Mouse (Mus musculus) limb, embryonic 13.5 days (tissue): ENCODE results near the gene Fut11. TPM values are rescaled to one million over a fixed set of nuclear protein-coding genes. Genes with fewer than 3 reads are reported as not detected.

Source experiments
- ATAC-seq: fragments of 200-750 bp; cut with Nextera tagmentation; 2 replicates; pipeline ENCODE4 v1.8.0; 2017; ENCODE audit warnings: low read depth, moderate number of reproducible peaks, moderate TSS enrichment; ENCODE audit not compliant: low FRiP score
- H3K27ac ChIP-seq: fragments of 300-500 bp; sonication (generic); 2 replicates; pipeline ENCODE4 v1.5.1; 2015; ENCODE audit warnings: inconsistent platforms, mild to moderate bottlenecking, moderate library complexity
- H3K27me3 ChIP-seq: fragments of 300-500 bp; sonication (generic); 2 replicates; pipeline ENCODE4 v1.6.1; 2015; ENCODE audit warnings: mild to moderate bottlenecking, inconsistent platforms
- H3K36me3 ChIP-seq: fragments of 300-500 bp; sonication (generic); 2 replicates; pipeline ENCODE4 v1.6.1; 2015; ENCODE audit warnings: inconsistent platforms, mild to moderate bottlenecking, moderate library complexity
- H3K4me1 ChIP-seq: fragments of 300-500 bp; sonication (generic); 2 replicates; pipeline ENCODE4 v1.6.1; 2015; ENCODE audit warnings: inconsistent platforms
- H3K4me2 ChIP-seq: fragments of 300-500 bp; sonication (generic); replicated peaks from 2 replicates; pipeline ENCODE4 v1.6.1; 2015; ENCODE audit warnings: inconsistent platforms, mild to moderate bottlenecking, moderate library complexity
- H3K4me3 ChIP-seq: fragments of 300-500 bp; sonication (generic); 2 replicates; pipeline ENCODE4 v1.5.1; 2015; ENCODE audit warnings: moderate library complexity, mild to moderate bottlenecking, inconsistent platforms
- H3K9ac ChIP-seq: fragments of 300-500 bp; sonication (generic); 2 replicates; pipeline ENCODE4 v1.6.1; 2015; ENCODE audit warnings: mild to moderate bottlenecking, inconsistent platforms
- H3K9me3 ChIP-seq: fragments of 300-500 bp; sonication (generic); 2 replicates; pipeline ENCODE4 v1.6.1; 2016; ENCODE audit warnings: inconsistent platforms
- WGBS: fragments of 180-500 bp; shearing (Covaris S2); methylation state at CpG from one replicate; pipeline ENCODE4 v1.1.7; 2015; 5-methylcytosine and 5-hydroxymethylcytosine counted together
- polyA plus RNA-seq: library from polyadenylated mRNA; unstranded; fragments of >200 nt; fragmentation: Nextera tagmentation; extraction: Ambion mirVana; gene quantifications from 2 replicates; pipeline ENCODE4 v1.2.1, GENCODE M21; 2015

Fut11 gene
- polyA plus RNA-seq: 27.4 and 28.5 TPM in 2 replicates

- Histone ChIP-seq H3K9me3 (no peaks in the 10 kb centered on the region), H3K4me1 (peaks cover 47% of the 10 kb centered on the region), H3K4me2 (peak within 1 kb of the TSS; percentile 80), H3K27ac (peak within 1 kb of the TSS; percentile 96), H3K9ac (peak within 1 kb of the TSS; percentile 84), H3K27me3 (no peaks in the 10 kb centered on the region), H3K36me3 (peaks cover 59% of the 10 kb centered on the region), H3K4me3 (peak within 1 kb of the TSS; percentile 82)
- peak; percentile 94 for ATAC-seq
- WGBS: under 1% methylated on average over 111 of the region's 111 CpGs
These were observed at the start of gene Fut11 for GRCm38 (mm10) chr14:20694884-20695760. Gene Fut11 (plus strand): TSS chr14:20694968.

DNA sequence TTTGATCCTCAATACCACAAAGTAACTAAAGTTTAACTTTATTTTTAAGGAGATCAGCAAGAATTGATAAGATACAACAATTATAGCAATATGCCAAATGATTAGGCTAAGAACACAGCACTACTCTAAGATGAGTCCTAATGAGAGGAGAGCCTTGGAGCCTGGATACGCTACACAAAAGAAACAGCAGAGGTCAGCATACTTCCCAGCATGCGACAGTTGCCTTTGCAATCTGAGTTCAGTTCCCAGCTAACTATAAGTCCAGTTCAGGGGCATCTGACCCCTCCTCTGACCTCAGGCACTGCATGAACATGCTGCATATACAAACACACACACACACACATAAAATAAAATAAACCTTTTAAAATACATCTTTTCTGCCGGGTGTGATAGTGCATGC lies 49.2 kb upstream of the Fut11 start:
- Histone ChIP-seq H3K36me3 (no peaks in the 10 kb centered on the region), H3K4me2 (no peak overlapping the region), H3K27ac (no peak overlapping the region), H3K9ac (no peak overlapping the region), H3K4me1 (peaks cover 5% of the 10 kb centered on the region), H3K4me3 (no peak overlapping the region), H3K9me3 (no peaks in the 10 kb centered on the region), H3K27me3 (no peaks in the 10 kb centered on the region)
- no peak for ATAC-seq
- WGBS: 42% methylated on average over 3 of the region's 3 CpGs

- H3K36me3 ChIP-seq: no peaks in the 10 kb centered on the region
- H3K27me3 ChIP-seq: no peaks in the 10 kb centered on the region
- H3K4me1 ChIP-seq: peaks cover 5% of the 10 kb centered on the region
- H3K4me3 ChIP-seq: no peak overlapping the region
- H3K4me2 ChIP-seq: no peak overlapping the region
- no peak overlapping the region for H3K9ac ChIP-seq
- no peak overlapping the region for H3K27ac ChIP-seq
- ATAC-seq: no peak
- no peaks in the 10 kb centered on the region for H3K9me3 ChIP-seq
These were observed 48.4 kb upstream of the Fut11 start for GRCm38 (mm10) chr14:20646381-20646780.

GRCm38 (mm10) chr14:20651000-20651399 lies 43.8 kb upstream of the Fut11 start:
- no peak overlapping the region for H3K4me3 ChIP-seq
- H3K4me2 ChIP-seq: no peak overlapping the region
- H3K9me3 ChIP-seq: no peaks in the 10 kb centered on the region
- no peak overlapping the region for H3K27ac ChIP-seq
- H3K4me1 ChIP-seq: no peaks in the 10 kb centered on the region
- no peak for ATAC-seq
- H3K9ac ChIP-seq: no peak overlapping the region
- H3K27me3 ChIP-seq: no peaks in the 10 kb centered on the region
- WGBS: 83% methylated on average over 2 of the region's 2 CpGs
- no peaks in the 10 kb centered on the region for H3K36me3 ChIP-seq

DNA sequence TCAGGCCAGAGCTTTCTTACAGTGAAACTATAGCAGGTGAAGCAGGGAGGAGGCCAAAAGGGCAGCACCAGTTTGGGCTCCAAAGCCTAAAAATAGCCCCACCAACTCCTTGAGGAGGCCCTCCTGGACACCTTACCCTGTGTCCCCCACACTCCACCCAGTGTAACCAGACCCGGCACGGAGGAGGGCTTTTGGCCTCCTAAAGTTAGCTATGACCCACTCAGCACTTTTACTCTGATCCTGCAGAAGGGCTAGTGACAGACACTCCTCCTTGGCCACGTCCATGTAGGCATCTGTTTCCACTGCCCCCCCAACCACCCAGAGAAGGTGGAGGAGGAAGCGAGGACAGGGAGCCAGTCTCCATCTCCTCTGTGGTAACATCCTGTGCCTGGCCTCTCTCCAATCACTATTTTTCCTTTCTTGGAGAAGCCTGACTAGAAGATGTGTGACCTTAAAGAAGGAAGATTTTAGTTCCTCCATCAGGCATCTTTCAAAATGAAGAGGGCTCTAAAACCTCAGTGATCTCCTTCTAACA lies 43.0 kb upstream of the Fut11 start:
- no peak overlapping the region for H3K4me3 ChIP-seq
- no peaks in the 10 kb centered on the region for H3K27me3 ChIP-seq
- ATAC-seq: no peak
- no peaks in the 10 kb centered on the region for H3K4me1 ChIP-seq
- H3K36me3 ChIP-seq: no peaks in the 10 kb centered on the region
- no peak overlapping the region for H3K4me2 ChIP-seq
- no peak overlapping the region for H3K9ac ChIP-seq
- no peak overlapping the region for H3K27ac ChIP-seq
- H3K9me3 ChIP-seq: no peaks in the 10 kb centered on the region
- WGBS: 59% methylated on average over 4 of the region's 4 CpGs

DNA sequence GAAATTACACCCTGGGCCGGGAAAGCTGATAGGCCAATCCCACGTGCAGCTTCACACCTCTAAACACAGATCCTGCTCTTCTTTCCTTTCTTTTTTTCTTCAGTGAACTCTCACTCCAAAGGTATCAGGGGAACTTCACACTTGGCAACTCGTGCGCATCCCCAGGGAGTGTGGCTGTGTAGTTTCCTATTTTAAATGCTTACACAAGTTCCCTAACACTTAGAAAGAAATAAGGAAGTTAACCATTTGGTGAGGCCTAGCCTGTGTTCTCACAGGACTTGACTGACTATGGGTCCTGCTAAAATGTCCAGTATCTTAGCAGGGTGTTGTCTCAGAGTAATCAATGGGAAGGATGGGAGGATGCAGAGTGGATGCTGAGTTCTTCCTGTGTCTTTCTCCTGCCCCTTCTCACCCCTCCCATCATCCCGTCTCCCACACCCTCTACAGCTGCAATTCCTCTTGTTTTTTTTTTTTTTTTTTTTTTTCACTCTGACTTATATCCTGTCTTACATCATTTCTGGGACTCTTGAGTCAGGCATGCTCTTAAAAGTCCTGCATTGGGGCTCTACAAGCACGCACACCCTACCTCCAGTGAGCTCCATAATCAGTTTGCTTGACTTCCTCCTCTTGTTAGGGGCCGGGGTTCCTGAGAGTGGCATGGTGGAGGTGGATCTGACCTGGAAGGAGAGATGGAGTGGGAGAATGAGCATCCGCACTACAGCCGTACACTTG lies 39.9 kb upstream of the Fut11 start:
- Histone ChIP-seq H3K9me3 (no peaks in the 10 kb centered on the region), H3K36me3 (no peaks in the 10 kb centered on the region), H3K9ac (no peak overlapping the region), H3K4me1 (no peaks in the 10 kb centered on the region), H3K4me2 (no peak overlapping the region), H3K27ac (no peak overlapping the region), H3K27me3 (no peaks in the 10 kb centered on the region), H3K4me3 (no peak overlapping the region)
- ATAC-seq: no peak
- 71% methylated on average over 9 of the region's 9 CpGs for WGBS

DNA sequence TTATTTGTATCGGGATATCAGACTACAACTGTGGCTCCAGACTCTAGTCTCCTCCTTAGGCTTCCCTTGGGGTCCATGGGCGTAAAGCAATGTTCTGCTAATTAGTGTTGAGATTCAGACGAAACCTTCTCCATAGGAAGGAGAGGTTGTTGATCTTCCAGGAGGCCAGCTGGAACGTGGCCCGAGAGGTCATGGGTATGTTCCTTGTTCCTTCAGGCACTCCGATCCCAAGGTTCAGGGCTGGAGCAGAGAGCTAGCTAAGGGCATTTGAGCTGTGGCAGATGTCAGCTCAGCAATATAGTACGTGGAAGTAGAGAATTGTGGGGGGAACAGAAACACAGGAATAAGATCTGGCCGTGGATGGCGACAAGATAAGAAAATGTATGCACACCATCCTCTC lies 39.0 kb upstream of the Fut11 start:
- Histone ChIP-seq H3K9ac (no peak overlapping the region), H3K4me2 (no peak overlapping the region), H3K9me3 (no peaks in the 10 kb centered on the region), H3K27ac (no peak overlapping the region), H3K4me3 (no peak overlapping the region), H3K36me3 (no peaks in the 10 kb centered on the region), H3K4me1 (peaks cover 6% of the 10 kb centered on the region), H3K27me3 (no peaks in the 10 kb centered on the region)
- WGBS: 71% methylated on average over 9 of the region's 9 CpGs
- ATAC-seq: no peak

DNA sequence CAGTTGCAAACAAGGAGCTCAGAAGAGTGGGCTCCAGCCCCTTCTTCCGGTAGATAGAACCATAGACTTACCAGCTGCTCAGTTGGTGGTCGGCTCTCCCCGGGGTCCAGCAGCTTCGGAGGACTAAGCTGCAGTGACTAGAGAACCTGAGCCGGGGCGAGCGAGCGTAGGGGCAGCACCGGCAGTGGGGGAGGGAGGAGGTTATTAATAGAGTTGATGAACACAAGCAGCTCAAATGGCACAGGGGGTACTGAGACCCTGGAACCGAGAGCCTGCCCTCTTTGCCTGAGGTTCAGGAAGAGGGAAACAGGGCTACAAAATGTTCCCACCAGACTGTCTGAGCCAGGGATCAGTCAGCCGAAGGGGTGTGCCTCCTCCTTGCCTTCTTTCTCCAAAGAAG lies 38.4 kb upstream of the Fut11 start, which contains the start of gene Myoz1:
Gene Myoz1 (minus strand): TSS at position 180 of the 400 bp plus-strand sequence.
- H3K4me2 ChIP-seq: no peak within 1 kb of the TSS
- H3K4me3 ChIP-seq: no peak within 1 kb of the TSS
- no peaks in the 10 kb centered on the region for H3K9me3 ChIP-seq
- no peak within 1 kb of the TSS for H3K27ac ChIP-seq
- WGBS: 38% methylated on average over 11 of the region's 11 CpGs
- no peak for ATAC-seq
- H3K9ac ChIP-seq: no peak within 1 kb of the TSS
- no peaks in the 10 kb centered on the region for H3K36me3 ChIP-seq
- H3K4me1 ChIP-seq: peaks cover 6% of the 10 kb centered on the region
- H3K27me3 ChIP-seq: no peaks in the 10 kb centered on the region

DNA sequence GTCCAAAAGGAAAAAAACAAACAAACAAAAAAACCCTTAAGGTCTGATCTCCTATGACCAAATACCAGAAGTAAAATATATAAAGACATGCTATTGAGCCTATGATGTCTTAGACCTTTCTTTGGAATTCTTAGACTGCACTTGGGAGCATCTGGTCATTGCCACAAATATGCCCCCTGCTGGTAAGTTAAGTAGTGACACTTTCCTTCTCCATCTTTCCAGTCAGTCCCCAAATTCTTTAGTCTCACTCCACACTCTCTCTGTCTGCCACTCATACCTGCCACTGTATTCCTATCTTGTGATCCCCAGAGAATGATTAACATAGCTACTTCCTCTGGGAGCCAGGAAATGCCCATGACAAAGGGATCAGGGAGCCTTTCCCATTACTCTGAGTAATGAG lies 36.4 kb upstream of the Fut11 start:
- H3K9ac ChIP-seq: no peak overlapping the region

GRCm38 (mm10) chr14:20658902-20659301 lies 35.9 kb upstream of the Fut11 start:
- ATAC-seq: no peak
- Histone ChIP-seq H3K9ac (no peak overlapping the region), H3K4me2 (no peak overlapping the region), H3K4me1 (peaks cover 30% of the 10 kb centered on the region), H3K27me3 (no peaks in the 10 kb centered on the region), H3K27ac (no peak overlapping the region), H3K36me3 (no peaks in the 10 kb centered on the region), H3K4me3 (no peak overlapping the region), H3K9me3 (no peaks in the 10 kb centered on the region)
- WGBS: 81% methylated on average over 6 of the region's 6 CpGs

More for the DNA sequence above, 36.4 kb upstream of the Fut11 start:
- no peak for ATAC-seq
- H3K27me3 ChIP-seq: no peaks in the 10 kb centered on the region
- H3K9me3 ChIP-seq: no peaks in the 10 kb centered on the region
- no peaks in the 10 kb centered on the region for H3K36me3 ChIP-seq
- no peak overlapping the region for H3K4me3 ChIP-seq
- H3K4me2 ChIP-seq: no peak overlapping the region
- no peak overlapping the region for H3K27ac ChIP-seq
- H3K4me1 ChIP-seq: peaks cover 25% of the 10 kb centered on the region

DNA sequence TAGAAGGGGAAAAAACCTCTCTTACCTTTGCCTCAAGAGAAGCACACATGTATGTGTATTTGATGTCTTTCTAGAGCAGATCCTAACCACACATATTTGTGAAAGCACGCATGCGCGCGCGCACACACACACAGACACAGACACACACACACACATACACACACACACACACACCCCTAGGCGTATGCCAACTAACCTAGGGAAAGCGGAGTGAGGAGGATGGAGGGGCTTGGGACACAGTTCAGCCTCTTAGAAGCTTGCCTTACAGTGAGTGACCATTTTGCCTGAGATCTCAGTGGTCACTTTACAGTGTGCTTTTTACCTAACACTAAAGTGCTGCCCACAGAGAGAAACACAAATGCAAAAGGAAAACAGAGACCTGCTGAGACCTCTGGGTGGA lies 35.1 kb upstream of the Fut11 start:
- Histone ChIP-seq H3K27ac (no peak overlapping the region), H3K4me1 (peaks cover 38% of the 10 kb centered on the region), H3K27me3 (no peaks in the 10 kb centered on the region), H3K4me2 (no peak overlapping the region), H3K4me3 (no peak overlapping the region), H3K9ac (no peak overlapping the region), H3K9me3 (no peaks in the 10 kb centered on the region), H3K36me3 (no peaks in the 10 kb centered on the region)
- no peak for ATAC-seq
- WGBS: 99% methylated on average over 7 of the region's 7 CpGs
